Mouse (Mus musculus): ENCODE data around the gene Dcaf5. TPM values are rescaled to one million over a fixed set of nuclear protein-coding genes. Genes with fewer than 3 reads are reported as not detected.
A peak's percentile ranks its signal among the peaks of the same experiment; 100 is the strongest.

The Dcaf5 gene
- polyA plus RNA-seq, 1 experiment from 2014 or later = 24.3 TPM

DNA sequence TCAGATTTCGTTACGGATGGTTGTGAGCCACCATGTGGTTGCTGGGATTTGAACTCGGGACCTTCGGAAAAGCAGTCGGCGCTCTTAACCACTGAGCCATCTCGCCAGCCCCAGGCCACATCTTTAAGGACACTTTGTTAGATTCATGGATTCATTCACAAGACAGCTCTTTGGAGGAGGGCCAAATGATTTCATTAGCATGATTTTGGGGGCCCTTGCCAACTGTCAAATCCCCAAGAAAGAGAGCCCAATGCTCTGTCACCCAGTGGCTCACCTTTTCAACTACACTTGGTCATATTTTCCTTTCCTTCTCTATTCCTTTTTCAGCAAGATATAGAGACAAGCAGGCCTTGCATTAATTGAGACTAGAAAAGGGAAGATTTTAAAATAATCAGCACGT, 63.5 kb downstream of the Dcaf5 start:
- 88% methylated on average over 6 of the region's 8 CpGs for WGBS
- Histone ChIP-seq H3K9me3 (ENCODE audit: control insufficient read depth, low read length) (no peaks in the 10 kb centered on the region), H3K4me2 (replicated peaks) (no peak overlapping the region), H3K27ac (no peak overlapping the region), H3K36me3 (replicated peaks; ENCODE audit: control insufficient read depth, insufficient read depth) (peaks cover 49% of the 10 kb centered on the region), H3K4me1 (replicated peaks; ENCODE audit: control insufficient read depth, insufficient read depth, low read length) (no peaks in the 10 kb centered on the region), H3K4me3 (replicated peaks; ENCODE audit: low read length) (no peak overlapping the region), H3K27me3 (ENCODE audit: control insufficient read depth, insufficient read depth, low read length) (no peaks in the 10 kb centered on the region), H3K9ac (no peak overlapping the region)
- ATAC-seq (ENCODE audit: low FRiP score) (no peak), DNase-seq (ENCODE audit: low spot score) (no peak)

DNA sequence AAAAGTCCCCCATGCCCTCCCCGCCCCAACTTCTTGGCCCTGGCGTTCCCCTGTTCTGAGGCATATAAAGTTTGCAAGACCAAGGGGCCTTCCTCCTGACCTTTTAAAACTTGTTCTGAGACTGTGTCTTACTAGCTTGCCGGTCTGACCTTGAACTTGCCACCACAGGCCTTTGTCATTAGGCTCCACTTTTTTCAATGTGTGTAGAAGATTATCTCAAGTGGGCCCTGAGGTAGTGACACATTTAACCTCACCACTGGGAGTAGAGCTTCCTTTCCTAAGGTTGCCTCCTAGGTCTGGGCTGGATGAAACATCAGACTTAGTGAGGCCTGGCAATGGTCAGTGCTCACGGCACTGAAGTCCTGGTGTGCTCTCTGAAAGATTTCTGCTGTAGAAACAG, 69.2 kb downstream of the Dcaf5 start:
- DNase-seq (ENCODE audit: low spot score) = no peak
- H3K36me3 ChIP-seq (replicated peaks; ENCODE audit: control insufficient read depth, insufficient read depth) = peaks cover 27% of the 10 kb centered on the region
- ATAC-seq (ENCODE audit: low FRiP score) = no peak
- H3K27ac ChIP-seq = 0 out of 2 replicates have a peak overlapping the region, but pooled peaks have one; percentile 5
- 85% methylated on average over 4 of the region's 4 CpGs for WGBS
- H3K9ac ChIP-seq = no peak overlapping the region
- no peaks in the 10 kb centered on the region for H3K9me3 ChIP-seq (ENCODE audit: control insufficient read depth, low read length)
- H3K27me3 ChIP-seq (ENCODE audit: control insufficient read depth, insufficient read depth, low read length) = no peaks in the 10 kb centered on the region
- H3K4me2 ChIP-seq (replicated peaks) = no peak overlapping the region
- H3K4me1 ChIP-seq (replicated peaks; ENCODE audit: control insufficient read depth, insufficient read depth, low read length) = peaks cover 14% of the 10 kb centered on the region; the same call in 1 of the 2 replicates
- no peak overlapping the region for H3K4me3 ChIP-seq (replicated peaks; ENCODE audit: low read length)

DNA sequence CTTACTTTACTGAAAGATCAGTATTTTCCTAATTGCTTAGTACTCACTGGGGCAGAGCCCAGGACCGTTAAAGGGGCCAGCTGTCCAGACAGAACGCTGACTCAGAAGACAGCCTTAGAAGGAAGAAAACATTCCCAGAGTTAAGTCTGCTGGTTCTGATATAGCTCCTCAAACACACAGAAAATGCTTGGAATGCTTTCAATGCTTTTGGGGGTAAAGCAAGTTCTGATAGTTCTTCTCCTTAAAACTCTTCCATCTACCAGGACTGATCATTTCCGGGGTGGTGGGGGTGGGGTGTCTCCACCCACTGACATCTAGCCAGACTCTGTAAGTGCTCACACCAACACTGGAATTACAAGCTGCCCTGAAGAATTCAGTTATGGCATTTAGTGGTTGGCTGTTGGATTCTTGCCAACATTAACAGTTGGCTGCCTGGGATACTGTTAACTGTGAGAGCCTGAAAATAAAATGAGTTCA, 70.4 kb downstream of the Dcaf5 start:
- 51% methylated on average over 3 of the region's 3 CpGs for WGBS
- peak; percentile 56 for DNase-seq (ENCODE audit: low spot score)
- Histone ChIP-seq H3K36me3 (replicated peaks; ENCODE audit: control insufficient read depth, insufficient read depth) (peaks cover 25% of the 10 kb centered on the region), H3K27me3 (ENCODE audit: control insufficient read depth, insufficient read depth, low read length) (no peaks in the 10 kb centered on the region), H3K9ac (no peak overlapping the region), H3K4me1 (replicated peaks; ENCODE audit: control insufficient read depth, insufficient read depth, low read length) (peaks cover 14% of the 10 kb centered on the region; the same call in 1 of the 2 replicates), H3K27ac (peak overlapping the region; percentile 33; the same call in 1 of the 2 replicates), H3K4me3 (replicated peaks; ENCODE audit: low read length) (no peak overlapping the region), H3K4me2 (replicated peaks) (no peak overlapping the region), H3K9me3 (ENCODE audit: control insufficient read depth, low read length) (no peaks in the 10 kb centered on the region)
- no peak; the same call in 1 of the 2 replicates for ATAC-seq (ENCODE audit: low FRiP score)

DNA sequence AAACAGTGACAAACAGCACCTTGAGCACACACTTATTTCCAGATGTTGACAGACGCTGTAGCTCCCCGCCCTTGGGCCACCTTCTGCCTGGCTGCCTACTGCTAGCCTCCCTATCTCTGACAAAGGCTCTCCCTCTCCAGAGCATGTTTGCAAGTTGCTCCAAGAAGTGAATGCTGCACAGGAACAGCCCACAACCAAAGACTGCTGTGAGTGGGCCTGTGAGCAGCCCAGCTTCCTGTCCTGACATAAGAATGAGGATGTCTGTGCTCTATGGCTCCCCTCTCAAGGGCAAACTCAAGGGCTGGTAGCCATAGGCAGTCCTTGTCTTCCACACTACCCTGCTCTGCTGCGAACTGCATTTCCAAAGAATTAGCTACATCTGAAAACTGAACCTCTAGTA, 71.1 kb downstream of the Dcaf5 start:
- Histone ChIP-seq H3K27ac (peak overlapping the region; percentile 33; the same call in 1 of the 2 replicates), H3K27me3 (ENCODE audit: control insufficient read depth, insufficient read depth, low read length) (no peaks in the 10 kb centered on the region), H3K4me1 (replicated peaks; ENCODE audit: control insufficient read depth, insufficient read depth, low read length) (peaks cover 14% of the 10 kb centered on the region; the same call in 1 of the 2 replicates), H3K9ac (no peak overlapping the region), H3K36me3 (replicated peaks; ENCODE audit: control insufficient read depth, insufficient read depth) (peaks cover 25% of the 10 kb centered on the region), H3K4me3 (replicated peaks; ENCODE audit: low read length) (no peak overlapping the region), H3K4me2 (replicated peaks) (no peak overlapping the region), H3K9me3 (ENCODE audit: control insufficient read depth, low read length) (no peaks in the 10 kb centered on the region)
- DNase-seq (ENCODE audit: low spot score) (no peak), ATAC-seq (ENCODE audit: low FRiP score) (no peak)
- WGBS = 86% methylated on average over 3 of the region's 3 CpGs

DNA sequence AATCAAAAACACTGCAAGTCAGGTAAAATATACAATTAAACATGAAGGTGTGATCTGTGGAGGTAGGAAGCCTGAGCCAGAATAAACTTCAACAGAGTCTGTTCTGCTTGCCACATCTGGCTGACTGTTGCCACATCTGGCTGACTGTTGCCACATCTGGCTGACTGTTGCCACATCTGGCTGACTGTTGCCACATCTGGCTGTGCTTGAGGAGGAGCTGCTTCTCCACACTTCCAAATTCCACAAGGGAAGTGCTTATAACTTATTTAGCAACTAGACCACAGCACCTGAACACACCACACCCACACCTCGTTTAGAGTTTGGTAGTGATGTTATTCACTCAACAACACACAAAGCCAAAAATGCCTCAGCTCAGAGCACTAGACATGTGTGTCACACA, 74.7 kb downstream of the Dcaf5 start:
- ATAC-seq (ENCODE audit: low FRiP score) = no peak
- WGBS = 82% methylated on average over 1 of the region's 1 CpGs
- H3K36me3 ChIP-seq (replicated peaks; ENCODE audit: control insufficient read depth, insufficient read depth) = peaks cover 25% of the 10 kb centered on the region

DNA sequence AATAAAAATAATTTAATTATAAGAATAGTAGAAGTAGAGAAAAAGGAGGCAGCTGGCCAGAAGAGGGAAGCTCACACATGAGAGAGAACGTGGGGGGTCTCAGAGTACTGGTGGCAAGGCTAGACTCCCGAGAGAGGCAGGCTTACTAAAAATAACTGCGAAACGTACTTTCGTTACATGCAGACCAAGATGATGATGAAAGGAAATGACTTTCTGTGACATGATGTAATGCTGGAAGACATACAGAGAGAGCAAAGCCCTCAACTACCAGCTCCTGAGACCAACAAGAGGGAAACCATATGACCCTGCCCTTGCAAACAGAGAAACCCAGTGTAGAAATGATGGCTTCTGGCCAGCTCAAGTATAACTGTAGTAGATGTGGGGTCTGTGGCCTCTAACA, 76.1 kb downstream of the Dcaf5 start:
- no peak overlapping the region for H3K27ac ChIP-seq
- H3K27me3 ChIP-seq (ENCODE audit: control insufficient read depth, insufficient read depth, low read length) = no peaks in the 10 kb centered on the region
- no peak overlapping the region for H3K4me3 ChIP-seq (replicated peaks; ENCODE audit: low read length)
- no peak for DNase-seq (ENCODE audit: low spot score)
- no peaks in the 10 kb centered on the region for H3K9me3 ChIP-seq (ENCODE audit: control insufficient read depth, low read length)
- no peak overlapping the region for H3K4me2 ChIP-seq (replicated peaks)
- 0 out of 2 replicates have a peak, but pooled peaks cover 3% of the 10 kb centered on the region for H3K4me1 ChIP-seq (replicated peaks; ENCODE audit: control insufficient read depth, insufficient read depth, low read length)
- ATAC-seq (ENCODE audit: low FRiP score) = no peak
- H3K36me3 ChIP-seq (replicated peaks; ENCODE audit: control insufficient read depth, insufficient read depth) = peaks cover 25% of the 10 kb centered on the region
- H3K9ac ChIP-seq = no peak overlapping the region
- 78% methylated on average over 5 of the region's 5 CpGs for WGBS

More for the DNA sequence above, 74.7 kb downstream of the Dcaf5 start:
- Histone ChIP-seq H3K27ac (no peak overlapping the region), H3K4me2 (replicated peaks) (no peak overlapping the region), H3K27me3 (ENCODE audit: control insufficient read depth, insufficient read depth, low read length) (no peaks in the 10 kb centered on the region), H3K9me3 (ENCODE audit: control insufficient read depth, low read length) (no peaks in the 10 kb centered on the region), H3K4me3 (replicated peaks; ENCODE audit: low read length) (no peak overlapping the region), H3K9ac (no peak overlapping the region), H3K4me1 (replicated peaks; ENCODE audit: control insufficient read depth, insufficient read depth, low read length) (peaks cover 12% of the 10 kb centered on the region; the same call in 1 of the 2 replicates)
- no peak for DNase-seq (ENCODE audit: low spot score)

DNA sequence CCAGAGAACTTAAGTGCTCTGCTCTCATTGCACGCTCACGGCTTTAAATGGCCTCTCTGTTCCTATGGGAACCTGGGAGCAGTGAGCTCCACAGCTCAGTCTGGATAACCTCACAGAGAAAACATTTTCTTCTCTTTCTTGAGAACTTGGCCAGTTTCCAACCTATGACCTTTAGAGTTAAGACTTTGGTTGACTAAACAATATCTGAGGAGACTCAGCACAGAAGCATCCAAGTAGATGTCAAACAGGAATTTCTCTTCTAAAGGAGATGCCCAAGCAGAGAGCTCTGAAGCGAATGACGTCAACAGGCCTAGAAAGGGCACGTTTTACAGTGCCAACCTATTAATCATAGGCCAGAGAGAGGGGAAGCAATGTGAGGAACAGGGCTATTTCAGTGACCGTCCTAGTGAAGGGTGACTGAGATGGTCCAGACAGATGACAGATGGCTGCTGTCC, 91.6 kb downstream of the Dcaf5 start:
- DNase-seq (ENCODE audit: low spot score) = peak; percentile 42
- peak overlapping the region; percentile 61 for H3K27ac ChIP-seq
- H3K9me3 ChIP-seq (ENCODE audit: control insufficient read depth, low read length) = no peaks in the 10 kb centered on the region
- H3K4me1 ChIP-seq (replicated peaks; ENCODE audit: control insufficient read depth, insufficient read depth, low read length) = no peaks in the 10 kb centered on the region
- peaks cover 41% of the 10 kb centered on the region for H3K36me3 ChIP-seq (replicated peaks; ENCODE audit: control insufficient read depth, insufficient read depth)
- H3K4me2 ChIP-seq (replicated peaks) = no peak overlapping the region
- no peak overlapping the region for H3K4me3 ChIP-seq (replicated peaks; ENCODE audit: low read length)
- peak; percentile 59; the same call in 1 of the 2 replicates for ATAC-seq (ENCODE audit: low FRiP score)
- WGBS = 59% methylated on average over 6 of the region's 6 CpGs
- no peak overlapping the region for H3K9ac ChIP-seq
- no peaks in the 10 kb centered on the region for H3K27me3 ChIP-seq (ENCODE audit: control insufficient read depth, insufficient read depth, low read length)

DNA sequence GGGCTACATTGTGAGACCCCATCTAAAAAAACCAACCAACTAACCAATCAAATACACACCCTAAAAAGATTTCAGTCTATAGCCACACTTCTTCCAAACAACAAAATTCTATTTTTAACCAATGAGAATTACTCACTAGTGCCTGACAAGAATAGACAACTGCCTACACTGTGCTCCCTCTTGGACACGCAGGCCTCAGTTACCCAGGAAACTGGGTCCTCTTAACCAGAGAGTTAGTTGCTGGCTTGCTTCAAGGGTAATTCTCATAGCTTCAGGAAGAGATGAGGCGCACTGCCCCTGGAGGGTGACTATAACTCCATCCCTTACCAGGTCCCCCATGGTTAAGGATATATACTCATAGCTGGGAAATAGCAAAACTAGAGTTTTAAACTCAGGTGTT, 95.5 kb downstream of the Dcaf5 start:
- Histone ChIP-seq H3K4me1 (replicated peaks; ENCODE audit: control insufficient read depth, insufficient read depth, low read length) (no peaks in the 10 kb centered on the region), H3K4me2 (replicated peaks) (no peak overlapping the region), H3K9ac (no peak overlapping the region), H3K36me3 (replicated peaks; ENCODE audit: control insufficient read depth, insufficient read depth) (peaks cover 57% of the 10 kb centered on the region), H3K27me3 (ENCODE audit: control insufficient read depth, insufficient read depth, low read length) (no peaks in the 10 kb centered on the region), H3K9me3 (ENCODE audit: control insufficient read depth, low read length) (no peaks in the 10 kb centered on the region), H3K4me3 (replicated peaks; ENCODE audit: low read length) (no peak overlapping the region), H3K27ac (no peak overlapping the region)
- DNase-seq (ENCODE audit: low spot score) (no peak), ATAC-seq (ENCODE audit: low FRiP score) (no peak)
- WGBS = 90% methylated on average over 2 of the region's 2 CpGs

DNA sequence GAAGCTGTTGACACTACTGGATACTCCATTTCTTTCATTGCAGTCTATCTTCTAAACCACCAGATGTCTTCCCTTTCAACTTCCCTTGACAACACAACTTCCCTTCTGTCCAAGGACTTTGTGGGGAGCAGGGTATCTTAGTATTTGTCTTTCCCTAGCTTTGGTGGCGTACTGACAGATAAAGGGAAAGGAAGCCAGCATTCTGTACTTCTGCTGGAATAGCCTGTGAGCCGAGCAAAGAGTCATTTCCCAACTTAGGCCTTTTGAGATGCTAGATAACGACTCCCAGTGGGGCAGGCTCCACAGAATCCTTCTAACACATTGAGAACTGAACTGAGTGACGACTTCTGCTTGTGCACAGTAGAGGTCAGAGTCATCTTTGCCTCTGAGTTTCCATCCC, 102.2 kb downstream of the Dcaf5 start:
- Histone ChIP-seq H3K4me1 (replicated peaks; ENCODE audit: control insufficient read depth, insufficient read depth, low read length) (no peaks in the 10 kb centered on the region), H3K27ac (no peak overlapping the region), H3K4me3 (replicated peaks; ENCODE audit: low read length) (no peak overlapping the region), H3K4me2 (replicated peaks) (no peak overlapping the region), H3K9ac (no peak overlapping the region), H3K36me3 (replicated peaks; ENCODE audit: control insufficient read depth, insufficient read depth) (peaks cover 37% of the 10 kb centered on the region), H3K27me3 (ENCODE audit: control insufficient read depth, insufficient read depth, low read length) (no peaks in the 10 kb centered on the region), H3K9me3 (ENCODE audit: control insufficient read depth, low read length) (no peaks in the 10 kb centered on the region)
- DNase-seq (ENCODE audit: low spot score) (no peak), ATAC-seq (ENCODE audit: low FRiP score) (no peak)
- 78% methylated on average over 4 of the region's 4 CpGs for WGBS

DNA sequence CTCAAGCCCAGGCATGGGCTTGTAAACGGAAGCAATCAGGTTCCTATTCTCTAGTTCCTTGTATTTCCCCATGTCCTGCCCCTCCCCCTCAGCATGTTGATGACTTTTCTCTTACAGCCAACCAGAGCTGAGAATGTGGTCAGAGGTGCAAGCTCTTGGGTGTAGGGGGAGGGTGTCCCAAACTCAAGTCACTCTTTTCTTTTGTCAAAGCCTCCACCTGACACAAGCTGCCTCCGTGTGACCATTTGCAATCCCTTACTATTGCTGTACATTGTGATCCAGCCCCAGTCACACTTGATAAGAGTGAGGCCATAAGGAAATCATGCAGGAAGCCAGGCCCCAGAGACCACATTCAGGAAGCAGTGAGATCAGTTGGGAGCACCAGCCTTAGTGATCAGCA, 104.8 kb downstream of the Dcaf5 start:
- ATAC-seq (ENCODE audit: low FRiP score) (no peak), DNase-seq (ENCODE audit: low spot score) (no peak)
- Histone ChIP-seq H3K4me2 (replicated peaks) (no peak overlapping the region), H3K9me3 (ENCODE audit: control insufficient read depth, low read length) (no peaks in the 10 kb centered on the region), H3K27ac (no peak overlapping the region), H3K36me3 (replicated peaks; ENCODE audit: control insufficient read depth, insufficient read depth) (peaks cover 13% of the 10 kb centered on the region; the same call in 1 of the 2 replicates), H3K9ac (no peak overlapping the region), H3K4me3 (replicated peaks; ENCODE audit: low read length) (no peak overlapping the region), H3K4me1 (replicated peaks; ENCODE audit: control insufficient read depth, insufficient read depth, low read length) (no peaks in the 10 kb centered on the region), H3K27me3 (ENCODE audit: control insufficient read depth, insufficient read depth, low read length) (no peaks in the 10 kb centered on the region)
- 27% methylated on average over 2 of the region's 2 CpGs for WGBS
